Mouse (Mus musculus) cerebellum, adult 2 months (tissue): Measurements from ENCODE around the gene Pecr.

Experiments
- CTCF ChIP-seq: fragments of 200-500 bp; IDR thresholded peaks from 2 replicates; pipeline ENCODE4 v1.5.1; 2011; ENCODE audit warnings: low read depth, mild to moderate bottlenecking, control low read depth, low read length, moderate library complexity, borderline replicate concordance; ENCODE audit not compliant: insufficient read depth
- POLR2A ChIP-seq: fragments of 200-500 bp; IDR thresholded peaks from 2 replicates; pipeline ENCODE4 v1.6.1; 2011; ENCODE audit warnings: low read length, control low read depth, borderline replicate concordance; ENCODE audit not compliant: insufficient read depth

DNA sequence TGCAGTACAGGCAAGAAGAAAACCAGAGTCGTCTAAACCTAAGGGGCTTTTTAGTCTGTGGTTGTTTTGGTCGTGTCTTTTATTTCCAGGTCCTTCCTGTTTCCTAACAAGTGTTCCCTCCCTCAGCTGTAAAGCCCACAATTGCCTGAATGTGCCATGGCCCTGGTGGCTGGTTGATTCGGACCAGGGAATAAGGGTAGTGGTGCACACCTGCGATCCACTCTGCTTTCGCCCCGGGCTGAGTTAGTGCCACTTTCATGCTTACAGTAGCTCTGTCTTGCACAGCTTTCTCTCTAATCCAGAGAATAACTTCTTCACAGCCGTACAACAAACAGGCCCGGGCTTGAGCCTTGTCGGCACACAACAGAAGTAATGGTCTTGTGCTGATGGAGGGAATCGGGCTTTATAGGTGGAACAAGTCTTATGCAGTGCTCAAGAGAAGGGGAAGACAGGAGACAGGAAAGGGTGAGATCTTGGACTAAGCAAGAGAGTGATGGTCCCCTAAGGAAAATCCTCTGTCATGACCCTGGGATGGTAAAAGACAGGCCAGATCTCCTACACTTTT, 46.0 kb downstream of the Pecr start:
- no peak for TF ChIP-seq CTCF
- no peak for TF ChIP-seq POLR2A
